Mouse (Mus musculus): Measurements from ENCODE around the gene Ptprd. TPM values are rescaled to one million over a fixed set of nuclear protein-coding genes. Genes with fewer than 3 reads are reported as not detected.

The Ptprd gene
- polyA plus RNA-seq, 1 experiment, result 0.15 TPM

- WGBS, result 93% methylated on average over 4 of the region's 4 CpGs
- Histone ChIP-seq H3K27me3 (ENCODE audit: control insufficient read depth, insufficient read depth, low read length) (no peaks in the 10 kb centered on the region), H3K4me1 (ENCODE audit: control insufficient read depth, insufficient read depth, insufficient read length) (no peaks in the 10 kb centered on the region), H3K27ac (ENCODE audit: insufficient read depth, low read length) (no peak overlapping the region), H3K4me3 (ENCODE audit: extremely low read depth, insufficient read depth, insufficient read length) (no peak overlapping the region), H3K36me3 (ENCODE audit: control insufficient read depth, insufficient read depth, low read length) (no peaks in the 10 kb centered on the region)
- TF ChIP-seq POLR2A (IDR thresholded peaks at IDR 0.05; ENCODE audit: low read depth, low read length) (no peak), CTCF (IDR thresholded peaks at IDR 0.05; ENCODE audit: extremely low read depth, insufficient read depth, insufficient read length, insufficient replicate concordance) (no peak)
- DNase-seq (ENCODE audit: low read depth in 1 of 2, low spot score in 2 of 2), result no peak
Observed at GRCm38 (mm10) chr4:76996172-76996571, 1215.6 kb downstream of the Ptprd start.

DNA sequence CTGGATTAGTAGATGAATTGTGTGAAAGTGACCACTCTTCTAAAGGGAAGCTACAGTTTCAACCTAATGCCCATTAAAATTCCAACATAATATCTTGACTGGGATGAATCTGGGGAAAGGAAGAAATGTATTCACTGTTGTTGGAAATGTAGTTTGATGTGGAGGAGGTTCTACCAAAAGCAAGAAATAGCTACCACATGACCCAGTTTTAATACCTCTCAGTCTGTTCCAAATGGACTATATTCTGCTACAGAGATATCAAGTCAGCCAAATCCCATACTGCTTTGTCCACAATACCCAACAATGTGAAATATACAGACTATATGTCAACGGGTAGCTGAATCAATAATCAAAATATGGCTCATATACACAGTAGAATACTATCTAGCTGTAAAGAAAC, 1221.8 kb downstream of the Ptprd start:
- H3K27ac ChIP-seq (ENCODE audit: insufficient read depth, low read length), result no peak overlapping the region
- no peaks in the 10 kb centered on the region for H3K4me1 ChIP-seq (ENCODE audit: control insufficient read depth, insufficient read depth, insufficient read length)
- H3K27me3 ChIP-seq (ENCODE audit: control insufficient read depth, insufficient read depth, low read length), result no peaks in the 10 kb centered on the region
- 83% methylated on average over 1 of the region's 1 CpGs for WGBS
- DNase-seq (ENCODE audit: low read depth in 1 of 2, low spot score in 2 of 2), result no peak
- no peak for TF ChIP-seq CTCF (IDR thresholded peaks at IDR 0.05; ENCODE audit: extremely low read depth, insufficient read depth, insufficient read length, insufficient replicate concordance)
- TF ChIP-seq POLR2A (IDR thresholded peaks at IDR 0.05; ENCODE audit: low read depth, low read length), result no peak
- H3K36me3 ChIP-seq (ENCODE audit: control insufficient read depth, insufficient read depth, low read length), result no peaks in the 10 kb centered on the region
- no peak overlapping the region for H3K4me3 ChIP-seq (ENCODE audit: extremely low read depth, insufficient read depth, insufficient read length)

GRCm38 (mm10) chr4:76977056-76977809, 1234.5 kb downstream of the Ptprd start:
- H3K4me3 ChIP-seq (ENCODE audit: extremely low read depth, insufficient read depth, insufficient read length), result no peak overlapping the region
- WGBS, result 83% methylated on average over 3 of the region's 3 CpGs
- H3K36me3 ChIP-seq (ENCODE audit: control insufficient read depth, insufficient read depth, low read length), result no peaks in the 10 kb centered on the region
- no peaks in the 10 kb centered on the region for H3K27me3 ChIP-seq (ENCODE audit: control insufficient read depth, insufficient read depth, low read length)
- H3K4me1 ChIP-seq (ENCODE audit: control insufficient read depth, insufficient read depth, insufficient read length), result no peaks in the 10 kb centered on the region
- TF ChIP-seq CTCF (IDR thresholded peaks at IDR 0.05; ENCODE audit: extremely low read depth, insufficient read depth, insufficient read length, insufficient replicate concordance) (no peak), POLR2A (IDR thresholded peaks at IDR 0.05; ENCODE audit: low read depth, low read length) (no peak)
- no peak for DNase-seq (ENCODE audit: low read depth in 1 of 2, low spot score in 2 of 2)
- H3K27ac ChIP-seq (ENCODE audit: insufficient read depth, low read length), result no peak overlapping the region

- H3K4me1 ChIP-seq (ENCODE audit: control insufficient read depth, insufficient read depth, insufficient read length), result no peaks in the 10 kb centered on the region
- no peaks in the 10 kb centered on the region for H3K36me3 ChIP-seq (ENCODE audit: control insufficient read depth, insufficient read depth, low read length)
- no peak overlapping the region for H3K4me3 ChIP-seq (ENCODE audit: extremely low read depth, insufficient read depth, insufficient read length)
- no peak overlapping the region for H3K27ac ChIP-seq (ENCODE audit: insufficient read depth, low read length)
- WGBS, result 56% methylated on average over 3 of the region's 3 CpGs
- no peaks in the 10 kb centered on the region for H3K27me3 ChIP-seq (ENCODE audit: control insufficient read depth, insufficient read depth, low read length)
- TF ChIP-seq POLR2A (IDR thresholded peaks at IDR 0.05; ENCODE audit: low read depth, low read length), result no peak
- no peak for DNase-seq (ENCODE audit: low read depth in 1 of 2, low spot score in 2 of 2)
Observed at GRCm38 (mm10) chr4:76948251-76948650, 1263.5 kb downstream of the Ptprd start.

GRCm38 (mm10) chr4:76941382-76942360, 1270.1 kb downstream of the Ptprd start:
- no peaks in the 10 kb centered on the region for H3K4me1 ChIP-seq (ENCODE audit: control insufficient read depth, insufficient read depth, insufficient read length)
- no peaks in the 10 kb centered on the region for H3K36me3 ChIP-seq (ENCODE audit: control insufficient read depth, insufficient read depth, low read length)
- no peak for DNase-seq (ENCODE audit: low read depth in 1 of 2, low spot score in 2 of 2)
- WGBS, result 88% methylated on average over 6 of the region's 6 CpGs
- no peaks in the 10 kb centered on the region for H3K27me3 ChIP-seq (ENCODE audit: control insufficient read depth, insufficient read depth, low read length)
- no peak overlapping the region for H3K27ac ChIP-seq (ENCODE audit: insufficient read depth, low read length)
- TF ChIP-seq POLR2A (IDR thresholded peaks at IDR 0.05; ENCODE audit: low read depth, low read length), result no peak
- no peak for TF ChIP-seq CTCF (IDR thresholded peaks at IDR 0.05; ENCODE audit: extremely low read depth, insufficient read depth, insufficient read length, insufficient replicate concordance)
- H3K4me3 ChIP-seq (ENCODE audit: extremely low read depth, insufficient read depth, insufficient read length), result no peak overlapping the region

DNA sequence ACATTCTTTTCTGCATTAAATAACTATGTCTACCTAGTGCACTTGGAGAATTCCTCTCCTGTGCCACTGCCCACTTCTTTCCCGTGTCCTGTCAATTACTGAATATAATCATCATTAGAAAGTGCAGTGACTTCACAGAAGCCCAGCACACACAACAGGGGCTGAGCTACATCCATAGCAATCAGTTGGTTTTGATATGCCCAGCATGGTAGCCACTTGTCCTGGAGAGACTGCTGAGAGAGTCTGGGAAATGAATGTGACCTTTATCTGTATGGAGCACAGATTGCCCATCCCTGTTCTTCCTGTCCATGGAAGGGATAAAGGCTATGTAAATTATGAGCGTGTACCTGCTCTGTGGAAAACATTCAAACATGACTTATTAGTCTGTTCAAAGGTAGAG, 1280.2 kb downstream of the Ptprd start:
- H3K4me1 ChIP-seq (ENCODE audit: control insufficient read depth, insufficient read depth, insufficient read length), result no peaks in the 10 kb centered on the region
- H3K4me3 ChIP-seq (ENCODE audit: extremely low read depth, insufficient read depth, insufficient read length), result no peak overlapping the region
- TF ChIP-seq POLR2A (IDR thresholded peaks at IDR 0.05; ENCODE audit: low read depth, low read length), result no peak
- 68% methylated on average over 2 of the region's 2 CpGs for whole genome bisulfite sequencing
- no peaks in the 10 kb centered on the region for H3K27me3 ChIP-seq (ENCODE audit: control insufficient read depth, insufficient read depth, low read length)
- no peak for DNase-seq (ENCODE audit: low read depth in 1 of 2, low spot score in 2 of 2)
- no peak overlapping the region for H3K27ac ChIP-seq (ENCODE audit: insufficient read depth, low read length)
- H3K36me3 ChIP-seq (ENCODE audit: control insufficient read depth, insufficient read depth, low read length), result no peaks in the 10 kb centered on the region
